Mouse (Mus musculus) lung, adult 2 months (tissue): ENCODE data around the gene Nrsn2. TPM values are rescaled to one million over a fixed set of nuclear protein-coding genes. Genes with fewer than 3 reads are reported as not detected.

Source experiments
- DNase-seq: peaks from one replicate; pipeline ENCODE4 v3.0.0; 2022
- H3K4me1 ChIP-seq: fragments of 200-500 bp; 2 replicates; pipeline ENCODE4 v1.6.1; 2011; ENCODE audit warnings: low read length; ENCODE audit not compliant: control insufficient read depth, insufficient read depth
- H3K4me3 ChIP-seq: fragments of 200-500 bp; replicated peaks from 2 replicates; pipeline ENCODE3; 2011; ENCODE audit warnings: low read depth, mild to moderate bottlenecking, control low read depth, low read length; ENCODE audit errors: extremely low read depth
- CTCF ChIP-seq: fragments of 200-500 bp; IDR thresholded peaks from 2 replicates; pipeline ENCODE4 v1.5.1; 2011; ENCODE audit warnings: mild to moderate bottlenecking, low read length, control low read depth; ENCODE audit not compliant: insufficient read depth
- POLR2A ChIP-seq: fragments of 200-500 bp; IDR thresholded peaks from 2 replicates; pipeline ENCODE4 v1.6.1; 2011; ENCODE audit warnings: low read depth, mild to moderate bottlenecking, control low read depth, low read length, borderline replicate concordance; ENCODE audit errors: extremely low read depth
- WGBS: fragments of 180-500 bp; shearing (Covaris S2); methylation state at CpG from one replicate; pipeline ENCODE4 v1.1.7; 2018; 5-methylcytosine and 5-hydroxymethylcytosine counted together
- polyA plus RNA-seq: library from polyadenylated mRNA; depleted of rRNA; stranded (reverse); fragments of >200 nt; gene quantifications from 2 replicates; pipeline ENCODE4 v1.2.3, GENCODE M21; 2012

Gene Nrsn2
- polyA plus RNA-seq, 1 experiment: not detected

- TF ChIP-seq CTCF (no peak), POLR2A (no peak)
- Histone ChIP-seq H3K4me3 (no peak overlapping the region), H3K4me1 (peaks cover 4% of the 10 kb centered on the region)
- WGBS: 78% methylated on average over 5 of the region's 5 CpGs
- no peak for DNase-seq
Observed at GRCm38 (mm10) chr2:152344909-152345308, 31.5 kb downstream of the Nrsn2 start.

- TF ChIP-seq CTCF: no peak
- TF ChIP-seq POLR2A: no peak
- peak; percentile 33 for DNase-seq
- H3K4me3 ChIP-seq: peak overlapping the region; percentile 69
- WGBS: 3% methylated on average over 10 of the region's 10 CpGs
- H3K4me1 ChIP-seq: peaks cover 4% of the 10 kb centered on the region
Observed at GRCm38 (mm10) chr2:152344361-152344760, 32.1 kb downstream of the Nrsn2 start.

GRCm38 (mm10) chr2:152343329-152344213 lies 32.9 kb downstream of the Nrsn2 start, which contains the start of gene Trib3:
TSS of gene Trib3 (minus strand) at chr2:152344032.
- 2% methylated on average over 51 of the region's 52 CpGs for WGBS
- peak; percentile 66 for TF ChIP-seq CTCF
- TF ChIP-seq POLR2A: peak; percentile 59; the same call in 1 of the 2 replicates
- Histone ChIP-seq H3K4me3 (peak within 1 kb of the TSS; percentile 69), H3K4me1 (peaks cover 4% of the 10 kb centered on the region)
- peak; percentile 82 for DNase-seq

GRCm38 (mm10) chr2:152339631-152340179 lies 36.7 kb downstream of the Nrsn2 start:
- DNase-seq: no peak
- TF ChIP-seq POLR2A: no peak
- TF ChIP-seq CTCF: no peak
- Histone ChIP-seq H3K4me3 (no peak overlapping the region), H3K4me1 (peaks cover 10% of the 10 kb centered on the region)
- 93% methylated on average over 22 of the region's 22 CpGs for WGBS

- no peak for TF ChIP-seq POLR2A
- TF ChIP-seq CTCF: no peak
- 77% methylated on average over 13 of the region's 13 CpGs for WGBS
- DNase-seq: no peak
- Histone ChIP-seq H3K4me3 (no peak overlapping the region), H3K4me1 (peaks cover 6% of the 10 kb centered on the region)
Observed at GRCm38 (mm10) chr2:152338319-152338718, 38.1 kb downstream of the Nrsn2 start.

GRCm38 (mm10) chr2:152337591-152338212 lies 38.7 kb downstream of the Nrsn2 start:
- 75% methylated on average over 11 of the region's 11 CpGs for WGBS
- Histone ChIP-seq H3K4me3 (no peak overlapping the region), H3K4me1 (peaks cover 6% of the 10 kb centered on the region)
- no peak for DNase-seq
- TF ChIP-seq CTCF (no peak), POLR2A (no peak)

GRCm38 (mm10) chr2:152336856-152337255 lies 39.6 kb downstream of the Nrsn2 start:
- no peak overlapping the region for H3K4me3 ChIP-seq
- 66% methylated on average over 1 of the region's 1 CpGs for WGBS
- no peak for TF ChIP-seq CTCF
- TF ChIP-seq POLR2A: no peak
- H3K4me1 ChIP-seq: peaks cover 6% of the 10 kb centered on the region
- peak; percentile 54 for DNase-seq

- 36% methylated on average over 11 of the region's 11 CpGs for WGBS
- no peak for TF ChIP-seq POLR2A
- TF ChIP-seq CTCF: no peak
- no peak for DNase-seq
- Histone ChIP-seq H3K4me1 (peaks cover 8% of the 10 kb centered on the region), H3K4me3 (no peak overlapping the region)
Observed at GRCm38 (mm10) chr2:152335289-152335820, 41.1 kb downstream of the Nrsn2 start.

- 69% methylated on average over 4 of the region's 4 CpGs for WGBS
- no peak for DNase-seq
- H3K4me1 ChIP-seq: peaks cover 8% of the 10 kb centered on the region
- TF ChIP-seq CTCF: no peak
- no peak for TF ChIP-seq POLR2A
- H3K4me3 ChIP-seq: no peak overlapping the region
Observed at GRCm38 (mm10) chr2:152333345-152334006, 43.0 kb downstream of the Nrsn2 start.
